Mouse (Mus musculus): ENCODE measurements at regions not wholly inside any gene's neighbourhood (a gene's known extent, or its start where the extent isn't known, plus 50 kb on each side); places are given as distances from the start of the nearest gene placed in this dataset.

- H3K4me2 ChIP-seq (ENCODE audit: insufficient read depth, low read depth, poor library complexity, severe bottlenecking): no peak overlapping the region
- H3K36me3 ChIP-seq (replicated peaks in 1 of 2; ENCODE audit: control insufficient read depth in 1 of 2, insufficient read depth in 1 of 2, low read length in 1 of 2): no peaks in the 10 kb centered on the region
- H3K27me3 ChIP-seq (replicated peaks): peaks cover 8% of the 10 kb centered on the region
- dilution Hi-C loops (cut with MboI; ENCODE audit: extremely low pct_ligation_motif_present, extremely low pct_unique_long_range_greater_than_20kb, low sequenced_read_pairs) (no loop called here), in situ Hi-C loops (cut with MboI; ENCODE audit: low pct_ligation_motif_present, low pct_unique_long_range_greater_than_20kb, low sequenced_read_pairs) (no loop called here)
- no peak overlapping the region for H3K4me3 ChIP-seq (replicated peaks in 1 of 3; ENCODE audit: low read depth in 2 of 3, low read length in 2 of 3, poor library complexity in 1 of 3)
- H3K79me2 ChIP-seq (replicated peaks; ENCODE audit: control insufficient read depth, extremely low read depth, insufficient read depth, poor library complexity, severe bottlenecking): no peaks in the 10 kb centered on the region
- peaks cover 2% of the 10 kb centered on the region for H3K9me3 ChIP-seq (replicated peaks; ENCODE audit: low read length)
- H3K9ac ChIP-seq (ENCODE audit: insufficient read depth, low read depth): no peak overlapping the region
- DNase-seq (ENCODE audit: extremely low read depth): no peak
- H3K27ac ChIP-seq (ENCODE audit: insufficient read depth, low read depth): no peak overlapping the region
- peaks cover 8 to 15% of the 10 kb centered on the region in 2 experiments for H3K4me1 ChIP-seq (ENCODE audit: control insufficient read depth in 1 of 2, insufficient read depth in 2 of 2)
- TF ChIP-seq CTCF (conservative IDR thresholded peaks at IDR 0.05 in 1 of 2, IDR thresholded peaks at IDR 0.05 in 1 of 2; ENCODE audit: low read depth in 2 of 2, low read length in 2 of 2): no peak
- no peak for TF ChIP-seq CHD2 (IDR thresholded peaks at IDR 0.05; ENCODE audit: low read length)
- no peak for TF ChIP-seq JUN (IDR thresholded peaks at IDR 0.05; ENCODE audit: insufficient read depth, low read depth, low read length)
- TF ChIP-seq POLR2A (IDR thresholded peaks at IDR 0.05; ENCODE audit: low read depth, low read length): no peak
- no peak for TF ChIP-seq ELF1 (IDR thresholded peaks at IDR 0.05; ENCODE audit: low read depth, low read length)
- TF ChIP-seq TCF12 (IDR thresholded peaks at IDR 0.05; ENCODE audit: low read depth, low read length): no peak
- TF ChIP-seq MAFK (IDR thresholded peaks at IDR 0.05; ENCODE audit: insufficient replicate concordance, low read length): no peak
- no peak for TF ChIP-seq KAT2A (IDR thresholded peaks at IDR 0.05; ENCODE audit: insufficient replicate concordance, low read length)
- TF ChIP-seq BHLHE40 (IDR thresholded peaks at IDR 0.05; ENCODE audit: low read depth, low read length): no peak
- TF ChIP-seq E2F4 (IDR thresholded peaks at IDR 0.05; ENCODE audit: insufficient replicate concordance, low read depth, low read length): no peak
These were observed 160.5 kb upstream of the Tle3 start for GRCm38 (mm10) chr9:61211627-61212026.

- Histone ChIP-seq H3K9me3 (replicated peaks; ENCODE audit: low read length) (no peaks in the 10 kb centered on the region), H3K27ac (ENCODE audit: insufficient read depth, low read depth) (no peak overlapping the region), H3K9ac (ENCODE audit: insufficient read depth, low read depth) (no peak overlapping the region), H3K4me3 (replicated peaks in 1 of 3; ENCODE audit: low read depth in 2 of 3, low read length in 2 of 3, poor library complexity in 1 of 3) (no peak overlapping the region), H3K4me1 (ENCODE audit: control insufficient read depth in 1 of 2, insufficient read depth in 2 of 2) (peaks cover 8 to 26% of the 10 kb centered on the region in 2 experiments), H3K27me3 (replicated peaks) (peaks cover 9% of the 10 kb centered on the region), H3K36me3 (replicated peaks in 1 of 2; ENCODE audit: control insufficient read depth in 1 of 2, insufficient read depth in 1 of 2, low read length in 1 of 2) (no peaks in the 10 kb centered on the region), H3K4me2 (ENCODE audit: insufficient read depth, low read depth, poor library complexity, severe bottlenecking) (no peak overlapping the region), H3K79me2 (replicated peaks; ENCODE audit: control insufficient read depth, extremely low read depth, insufficient read depth, poor library complexity, severe bottlenecking) (no peaks in the 10 kb centered on the region)
- TF ChIP-seq MXI1 (IDR thresholded peaks at IDR 0.05; ENCODE audit: low read depth, low read length): no peak
- TF ChIP-seq IRF4 (IDR thresholded peaks at IDR 0.05; ENCODE audit: low read depth, low read length): no peak
- TF ChIP-seq CHD1 (IDR thresholded peaks at IDR 0.05; ENCODE audit: low read depth, low read length): no peak
- no peak for TF ChIP-seq TBP (conservative IDR thresholded peaks at IDR 0.05; ENCODE audit: low read depth, low read length)
- TF ChIP-seq PAX5 (IDR thresholded peaks at IDR 0.05; ENCODE audit: low read length): no peak
- TF ChIP-seq POLR2A (IDR thresholded peaks at IDR 0.05; ENCODE audit: low read depth, low read length): no peak
- TF ChIP-seq MEF2A (IDR thresholded peaks at IDR 0.05; ENCODE audit: borderline replicate concordance, low read depth, low read length): no peak
- no peak for TF ChIP-seq USF1 (IDR thresholded peaks at IDR 0.05; ENCODE audit: low read depth, low read length)
- TF ChIP-seq NELFE (IDR thresholded peaks at IDR 0.05; ENCODE audit: low read depth, low read length): no peak
- TF ChIP-seq GABPA (IDR thresholded peaks at IDR 0.05; ENCODE audit: insufficient replicate concordance, low read depth, low read length): no peak
- TF ChIP-seq TCF12 (IDR thresholded peaks at IDR 0.05; ENCODE audit: low read depth, low read length): no peak
- TF ChIP-seq KAT2A (IDR thresholded peaks at IDR 0.05; ENCODE audit: insufficient replicate concordance, low read length): no peak
- no peak for TF ChIP-seq UBTF (IDR thresholded peaks at IDR 0.05; ENCODE audit: low read depth, low read length)
- TF ChIP-seq ELF1 (IDR thresholded peaks at IDR 0.05; ENCODE audit: low read depth, low read length): no peak
- no peak for TF ChIP-seq USF2 (conservative IDR thresholded peaks at IDR 0.05; ENCODE audit: low read depth, low read length)
- no peak for TF ChIP-seq ETS1 (conservative IDR thresholded peaks at IDR 0.05; ENCODE audit: low read depth, low read length)
- TF ChIP-seq POLR2AphosphoS2 (IDR thresholded peaks at IDR 0.05; ENCODE audit: low read depth, low read length): no peak
- TF ChIP-seq CTCF (conservative IDR thresholded peaks at IDR 0.05 in 1 of 2, IDR thresholded peaks at IDR 0.05 in 1 of 2; ENCODE audit: low read depth in 2 of 2, low read length in 2 of 2): no peak
- no peak for TF ChIP-seq MAX (IDR thresholded peaks at IDR 0.05; ENCODE audit: low read length)
- no peak for DNase-seq (ENCODE audit: extremely low read depth)
- dilution Hi-C loops (cut with MboI; ENCODE audit: extremely low pct_ligation_motif_present, extremely low pct_unique_long_range_greater_than_20kb, low sequenced_read_pairs) (no loop called here), in situ Hi-C loops (cut with MboI; ENCODE audit: low pct_ligation_motif_present, low pct_unique_long_range_greater_than_20kb, low sequenced_read_pairs) (no loop called here)
These were observed 157.2 kb upstream of the Tle3 start for GRCm38 (mm10) chr9:61214943-61215342.
